Mouse (Mus musculus) limb, embryonic 15.5 days (tissue): ENCODE results near the gene Mrtfa. TPM values are rescaled to one million over a fixed set of nuclear protein-coding genes. Genes with fewer than 3 reads are reported as not detected.

Source experiments
- ATAC-seq: fragments of 200-750 bp; cut with Nextera tagmentation; 2 replicates; pipeline ENCODE4 v1.8.0; 2017; ENCODE audit warnings: low read depth, moderate TSS enrichment; ENCODE audit not compliant: insufficient number of reproducible peaks, low FRiP score, low TSS enrichment
- H3K27ac ChIP-seq: fragments of 300-500 bp; sonication (generic); 2 replicates; pipeline ENCODE4 v1.5.1; 2015; ENCODE audit warnings: moderate library complexity, mild to moderate bottlenecking, inconsistent platforms
- H3K27me3 ChIP-seq: fragments of 300-500 bp; sonication (generic); 2 replicates; pipeline ENCODE4 v1.6.1; 2015; ENCODE audit warnings: inconsistent platforms
- H3K36me3 ChIP-seq: fragments of 300-500 bp; sonication (generic); 2 replicates; pipeline ENCODE4 v1.6.1; 2015; ENCODE audit warnings: inconsistent platforms
- H3K4me1 ChIP-seq: fragments of 300-500 bp; sonication (generic); 2 replicates; pipeline ENCODE4 v1.6.1; 2015; ENCODE audit warnings: inconsistent platforms
- H3K4me2 ChIP-seq: fragments of 300-500 bp; sonication (generic); 2 replicates; pipeline ENCODE4 v1.6.1; 2015; ENCODE audit warnings: mild to moderate bottlenecking, inconsistent platforms
- H3K4me3 ChIP-seq: fragments of 300-500 bp; sonication (generic); 2 replicates; pipeline ENCODE4 v1.5.1; 2015; ENCODE audit warnings: mild to moderate bottlenecking, inconsistent platforms
- H3K9ac ChIP-seq: fragments of 300-500 bp; sonication (generic); 2 replicates; pipeline ENCODE4 v1.6.1; 2015; ENCODE audit warnings: inconsistent platforms
- H3K9me3 ChIP-seq: fragments of 300-500 bp; sonication (generic); 2 replicates; pipeline ENCODE4 v1.6.1; 2016; ENCODE audit warnings: inconsistent platforms
- WGBS: fragments of 180-500 bp; shearing (Covaris S2); methylation state at CpG from one replicate; pipeline ENCODE4 v1.1.7; 2015; 5-methylcytosine and 5-hydroxymethylcytosine counted together
- polyA plus RNA-seq: library from polyadenylated mRNA; unstranded; fragments of >200 nt; fragmentation: Nextera tagmentation; extraction: Ambion mirVana; gene quantifications from 2 replicates; pipeline ENCODE4 v1.2.1, GENCODE M21; 2015

Gene Mrtfa
- polyA plus RNA-seq, 1 experiment from 2014 or later: 29.4 TPM

DNA sequence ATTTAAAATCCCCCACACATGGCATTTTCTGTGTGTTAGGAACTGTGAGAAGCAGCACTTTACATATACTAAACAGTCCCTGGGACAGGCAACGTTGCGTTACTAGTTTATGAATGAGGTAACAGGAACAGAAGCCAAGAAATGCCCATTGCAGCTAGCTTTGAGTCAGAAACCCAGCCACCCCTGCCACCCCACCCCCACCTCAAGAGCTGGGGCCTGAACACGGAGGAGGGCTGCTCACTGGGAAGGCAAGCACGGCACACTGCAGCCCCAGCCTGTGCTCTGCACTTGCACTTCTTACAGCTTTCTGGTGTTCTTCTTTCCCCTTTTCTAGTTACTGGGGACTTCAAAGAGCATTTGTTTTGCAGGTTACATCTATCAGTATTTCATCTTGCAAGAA is 93.1 kb downstream of the Mrtfa start:
- H3K9ac ChIP-seq: no peak overlapping the region
- no peaks in the 10 kb centered on the region for H3K9me3 ChIP-seq
- H3K36me3 ChIP-seq: no peaks in the 10 kb centered on the region
- no peak for ATAC-seq
- H3K27me3 ChIP-seq: no peaks in the 10 kb centered on the region
- peaks cover 10% of the 10 kb centered on the region for H3K4me1 ChIP-seq
- H3K4me2 ChIP-seq: no peak overlapping the region
- H3K27ac ChIP-seq: no peak overlapping the region
- H3K4me3 ChIP-seq: no peak overlapping the region
- WGBS: 21% methylated on average over 4 of the region's 4 CpGs

DNA sequence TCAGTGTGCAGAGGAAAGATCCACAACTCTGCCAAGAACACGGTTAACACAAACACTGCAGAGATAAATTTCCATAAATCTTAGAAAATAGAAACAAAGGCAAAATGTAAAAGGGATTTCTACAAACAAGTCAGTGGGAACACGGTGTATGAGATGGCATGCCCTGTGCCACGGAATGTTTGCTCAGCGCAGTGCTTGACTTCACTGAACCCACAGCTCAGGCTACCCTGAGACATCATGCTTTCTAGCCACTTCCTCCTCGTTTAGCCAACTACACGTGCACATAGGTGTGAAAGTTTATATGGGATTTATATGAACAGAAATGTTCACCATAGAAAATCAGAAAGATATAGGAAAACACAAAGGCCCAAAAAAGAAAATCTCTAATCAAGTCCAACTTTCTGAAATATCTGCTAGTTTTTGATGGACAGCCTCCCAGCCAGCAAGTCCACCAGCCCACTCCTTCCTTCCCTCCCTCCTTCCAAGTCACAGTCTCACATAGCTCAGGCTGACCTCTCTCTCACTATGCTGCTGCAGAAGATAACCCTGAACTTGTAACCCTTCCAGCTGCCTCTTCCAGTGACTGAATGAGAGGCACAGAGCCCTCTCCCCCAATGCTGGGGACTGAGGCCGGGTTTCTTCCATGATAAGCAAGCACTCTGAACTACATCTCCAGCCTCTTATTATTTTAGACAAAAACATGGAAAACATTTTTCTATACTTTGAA is 94.1 kb downstream of the Mrtfa start:
- H3K36me3 ChIP-seq: no peaks in the 10 kb centered on the region
- H3K4me3 ChIP-seq: no peak overlapping the region
- H3K4me1 ChIP-seq: peaks cover 19% of the 10 kb centered on the region
- ATAC-seq: no peak
- no peaks in the 10 kb centered on the region for H3K27me3 ChIP-seq
- no peak overlapping the region for H3K9ac ChIP-seq
- WGBS: 70% methylated on average over 7 of the region's 7 CpGs
- no peak overlapping the region for H3K27ac ChIP-seq
- no peaks in the 10 kb centered on the region for H3K9me3 ChIP-seq
- no peak overlapping the region for H3K4me2 ChIP-seq

DNA sequence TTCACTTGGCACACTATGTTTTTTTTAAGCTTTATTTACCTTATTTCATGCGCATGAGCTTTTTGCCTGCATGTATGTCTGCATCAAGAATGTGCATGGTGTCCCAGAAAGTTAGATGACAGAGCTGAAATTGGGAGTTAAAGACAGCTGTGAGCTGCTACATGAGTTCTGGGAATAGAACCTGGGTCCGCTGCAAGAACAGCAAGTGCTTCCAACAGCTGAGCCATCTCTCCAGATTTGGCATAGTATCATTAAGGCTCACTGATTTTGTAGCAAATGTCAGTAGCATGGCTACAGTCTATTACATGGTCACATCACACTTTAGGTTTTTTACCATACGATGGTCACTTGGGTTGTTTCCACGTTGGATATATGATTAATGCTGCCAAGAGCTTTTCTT is 97.5 kb downstream of the Mrtfa start:
- 87% methylated on average over 4 of the region's 4 CpGs for WGBS
- Histone ChIP-seq H3K4me2 (no peak overlapping the region), H3K9me3 (no peaks in the 10 kb centered on the region), H3K4me1 (peaks cover 19% of the 10 kb centered on the region), H3K27ac (no peak overlapping the region), H3K4me3 (no peak overlapping the region), H3K36me3 (no peaks in the 10 kb centered on the region), H3K9ac (no peak overlapping the region), H3K27me3 (no peaks in the 10 kb centered on the region)
- ATAC-seq: no peak

DNA sequence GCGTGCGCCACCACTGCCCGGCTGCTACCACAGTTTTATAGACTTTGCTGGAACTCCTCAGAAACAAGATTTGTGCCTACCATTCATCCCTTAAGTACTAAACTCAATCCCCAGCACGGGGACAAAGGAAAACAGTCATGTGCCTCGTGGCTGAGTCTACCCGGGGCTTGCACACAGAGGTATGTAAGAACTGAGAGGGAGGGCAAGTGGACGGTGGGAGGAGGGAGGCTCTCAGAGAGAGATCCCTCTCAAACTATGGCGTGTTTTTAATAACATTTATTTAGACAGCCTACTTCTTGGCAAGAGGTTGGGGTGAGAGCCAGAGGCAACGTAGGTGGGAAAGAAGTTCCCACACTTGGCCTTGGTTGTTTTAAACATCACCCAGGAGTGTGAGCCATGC is 98.8 kb downstream of the Mrtfa start:
- ATAC-seq: no peak
- Histone ChIP-seq H3K4me2 (no peak overlapping the region), H3K9ac (no peak overlapping the region), H3K4me1 (peaks cover 24% of the 10 kb centered on the region), H3K4me3 (no peak overlapping the region), H3K36me3 (no peaks in the 10 kb centered on the region), H3K9me3 (no peaks in the 10 kb centered on the region), H3K27ac (no peak overlapping the region), H3K27me3 (no peaks in the 10 kb centered on the region)
- 59% methylated on average over 9 of the region's 9 CpGs for WGBS

DNA sequence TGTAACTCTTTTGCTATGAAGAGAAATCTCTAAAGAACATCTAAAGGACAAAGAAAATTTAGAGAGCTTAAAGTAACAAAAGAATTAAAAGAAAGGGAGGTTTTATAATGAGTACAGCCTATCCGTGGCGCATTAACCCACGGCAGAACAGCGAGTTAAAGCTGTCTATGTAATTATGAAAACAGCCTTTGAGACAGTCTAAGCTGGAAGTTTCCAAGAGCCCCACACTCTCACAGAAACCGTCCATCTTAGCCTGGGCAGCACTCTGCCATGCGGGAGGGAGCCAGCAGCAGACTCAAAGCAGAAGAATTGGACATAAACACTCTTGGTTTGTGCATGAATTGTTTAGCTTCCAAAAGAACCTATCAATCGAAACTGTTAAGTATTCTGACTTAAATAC is 103.0 kb downstream of the Mrtfa start:
- H3K4me1 ChIP-seq: peaks cover 37% of the 10 kb centered on the region
- no peak overlapping the region for H3K4me2 ChIP-seq
- no peaks in the 10 kb centered on the region for H3K36me3 ChIP-seq
- H3K27ac ChIP-seq: peak overlapping the region; percentile 67
- H3K27me3 ChIP-seq: no peaks in the 10 kb centered on the region
- 59% methylated on average over 7 of the region's 7 CpGs for WGBS
- H3K4me3 ChIP-seq: no peak overlapping the region
- no peak overlapping the region for H3K9ac ChIP-seq
- no peak for ATAC-seq
- H3K9me3 ChIP-seq: no peaks in the 10 kb centered on the region

DNA sequence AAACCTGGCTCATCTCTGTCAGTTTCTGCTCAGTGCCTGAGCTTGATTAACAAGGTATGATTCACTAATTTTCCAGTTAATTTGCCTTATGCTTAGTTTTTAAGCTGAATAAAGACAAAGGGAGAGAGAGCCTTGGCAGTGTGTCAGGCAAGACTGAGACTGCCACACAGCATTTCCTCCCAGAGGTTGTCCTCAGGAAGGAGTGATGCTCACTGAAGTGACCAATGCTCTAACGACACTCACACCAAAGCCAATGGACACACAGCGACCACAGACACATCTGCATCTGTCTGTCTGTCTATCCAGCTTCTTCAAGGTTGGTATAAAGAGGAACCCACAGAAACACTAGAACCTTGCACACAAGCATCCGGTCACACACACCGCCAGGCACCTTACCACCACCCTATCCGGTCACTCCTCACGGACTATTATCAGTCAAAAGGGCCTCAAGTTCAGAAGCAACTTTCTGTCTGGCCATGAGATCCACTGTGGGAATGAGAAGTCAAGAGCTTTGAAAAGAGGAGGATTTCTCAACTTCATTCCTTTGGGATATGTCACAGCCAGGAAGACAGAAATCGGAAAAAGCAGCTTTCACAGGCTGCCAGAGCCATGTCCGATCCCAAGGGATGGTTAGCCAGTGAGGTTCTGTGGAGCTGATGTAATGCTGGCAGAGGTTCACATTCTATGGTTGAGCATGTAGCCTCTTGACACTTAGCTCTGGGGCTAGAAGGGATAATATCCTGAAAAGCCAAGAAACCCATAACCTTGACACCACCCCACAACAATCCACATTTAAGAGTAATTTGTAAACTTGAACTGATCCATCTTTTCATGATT is 103.7 kb downstream of the Mrtfa start:
- Histone ChIP-seq H3K27ac (peak overlapping the region; percentile 47; the same call in 1 of the 2 replicates), H3K9ac (no peak overlapping the region)
- whole genome bisulfite sequencing: 78% methylated on average over 8 of the region's 8 CpGs

DNA sequence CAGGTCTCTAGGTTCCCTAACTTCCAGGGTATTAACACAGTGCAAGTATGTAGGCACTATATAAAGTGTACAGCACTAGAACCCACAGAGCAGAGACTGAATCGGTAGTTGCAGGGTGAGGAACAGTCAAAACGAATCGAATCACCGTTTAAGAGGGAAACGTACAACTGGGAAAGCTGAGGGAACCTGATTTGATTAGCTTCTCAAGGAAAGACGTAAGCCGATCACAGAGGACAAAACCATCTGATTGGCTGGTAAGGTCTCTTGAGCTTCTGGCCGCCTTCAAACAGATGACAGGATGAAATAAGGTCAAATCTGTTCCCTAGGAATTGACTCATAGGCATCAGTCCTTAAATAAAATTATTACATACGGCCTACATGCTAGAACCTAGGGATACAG is 106.7 kb downstream of the Mrtfa start:
- ATAC-seq: no peak
- 52% methylated on average over 9 of the region's 9 CpGs for WGBS
- peaks cover 31% of the 10 kb centered on the region for H3K4me1 ChIP-seq
- H3K9ac ChIP-seq: no peak overlapping the region
- H3K36me3 ChIP-seq: no peaks in the 10 kb centered on the region
- no peak overlapping the region for H3K4me3 ChIP-seq
- H3K27me3 ChIP-seq: no peaks in the 10 kb centered on the region
- H3K9me3 ChIP-seq: no peaks in the 10 kb centered on the region
- no peak overlapping the region for H3K4me2 ChIP-seq
- H3K27ac ChIP-seq: peak overlapping the region; percentile 70

More for the DNA sequence above, 103.7 kb downstream of the Mrtfa start:
- Histone ChIP-seq H3K4me3 (no peak overlapping the region), H3K4me2 (no peak overlapping the region), H3K36me3 (no peaks in the 10 kb centered on the region), H3K27me3 (no peaks in the 10 kb centered on the region), H3K9me3 (no peaks in the 10 kb centered on the region), H3K4me1 (peaks cover 32% of the 10 kb centered on the region)
- no peak for ATAC-seq

DNA sequence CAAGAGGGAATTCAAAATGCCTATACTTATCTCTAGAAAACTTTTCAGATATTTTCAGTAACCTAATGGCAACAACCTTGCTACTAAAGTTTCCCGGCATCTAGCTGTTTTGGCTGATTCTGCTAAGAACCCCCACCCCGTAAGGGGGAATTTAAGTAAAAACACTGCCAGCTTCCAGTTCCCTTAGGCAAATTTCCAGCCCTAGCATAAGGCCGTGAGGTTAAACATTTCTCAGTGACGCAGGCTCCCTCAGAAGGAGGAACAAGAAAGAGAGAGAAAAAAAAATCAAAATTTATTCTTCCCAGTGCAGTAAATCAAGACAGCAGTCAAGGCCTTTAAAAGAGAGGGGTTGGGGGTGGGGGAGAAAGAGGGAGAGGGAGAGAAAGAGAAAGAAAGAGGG is 107.3 kb downstream of the Mrtfa start:
- peaks cover 31% of the 10 kb centered on the region for H3K4me1 ChIP-seq
- no peak for ATAC-seq
- WGBS: 12% methylated on average over 4 of the region's 4 CpGs
- H3K36me3 ChIP-seq: no peaks in the 10 kb centered on the region
- H3K9me3 ChIP-seq: no peaks in the 10 kb centered on the region
- H3K4me2 ChIP-seq: no peak overlapping the region
- H3K27ac ChIP-seq: peak overlapping the region; percentile 70; the same call in 1 of the 2 replicates
- H3K4me3 ChIP-seq: no peak overlapping the region
- H3K9ac ChIP-seq: no peak overlapping the region
- H3K27me3 ChIP-seq: no peaks in the 10 kb centered on the region

DNA sequence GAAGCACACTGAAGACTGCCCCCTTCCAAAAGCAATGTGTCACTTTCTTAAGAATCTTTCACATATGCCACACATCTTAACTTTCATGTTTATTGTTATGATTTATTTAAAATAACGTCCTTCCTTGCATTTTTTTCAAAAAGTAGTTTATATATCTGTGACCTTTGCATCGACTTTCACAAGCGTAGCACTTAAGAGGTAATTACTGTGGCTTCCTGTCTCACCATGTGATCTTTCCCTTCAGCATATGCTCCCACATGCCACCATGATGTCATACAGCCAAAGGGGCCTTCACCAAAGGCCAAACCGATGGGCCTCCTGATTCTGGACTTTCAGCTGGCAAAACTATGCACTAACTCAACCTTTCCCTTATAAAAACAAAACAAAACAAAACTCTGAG is 109.3 kb downstream of the Mrtfa start:
- peaks cover 15% of the 10 kb centered on the region for H3K4me1 ChIP-seq
- H3K27ac ChIP-seq: no peak overlapping the region
- no peak for ATAC-seq
- no peak overlapping the region for H3K4me3 ChIP-seq
- H3K36me3 ChIP-seq: no peaks in the 10 kb centered on the region
- H3K4me2 ChIP-seq: no peak overlapping the region
- no peaks in the 10 kb centered on the region for H3K9me3 ChIP-seq
- H3K9ac ChIP-seq: no peak overlapping the region
- 32% methylated on average over 4 of the region's 4 CpGs for WGBS
- H3K27me3 ChIP-seq: no peaks in the 10 kb centered on the region

DNA sequence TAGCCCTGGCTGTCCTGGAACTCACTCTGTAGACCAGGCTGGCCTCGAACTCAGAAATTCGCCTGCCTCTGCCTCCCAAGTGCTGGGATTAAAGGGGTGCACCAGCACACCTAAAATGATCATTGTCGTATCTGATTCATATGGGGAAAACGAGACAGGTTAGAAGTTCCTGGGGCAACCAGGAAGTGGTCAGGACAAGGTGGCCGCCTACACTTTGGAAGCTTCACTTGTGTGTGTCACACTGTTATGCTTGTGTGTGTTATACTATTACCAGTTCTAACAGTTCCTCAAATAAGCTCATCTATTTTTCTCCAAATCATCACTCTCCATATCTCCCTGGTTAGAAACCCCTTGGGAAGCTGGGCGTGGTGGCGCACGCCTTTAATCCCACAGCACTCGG is 110.2 kb downstream of the Mrtfa start:
- 94% methylated on average over 9 of the region's 9 CpGs for WGBS
- Histone ChIP-seq H3K27me3 (no peaks in the 10 kb centered on the region), H3K36me3 (no peaks in the 10 kb centered on the region), H3K4me1 (peaks cover 14% of the 10 kb centered on the region), H3K27ac (no peak overlapping the region), H3K4me2 (no peak overlapping the region), H3K9ac (no peak overlapping the region), H3K4me3 (no peak overlapping the region), H3K9me3 (no peaks in the 10 kb centered on the region)
- no peak for ATAC-seq

DNA sequence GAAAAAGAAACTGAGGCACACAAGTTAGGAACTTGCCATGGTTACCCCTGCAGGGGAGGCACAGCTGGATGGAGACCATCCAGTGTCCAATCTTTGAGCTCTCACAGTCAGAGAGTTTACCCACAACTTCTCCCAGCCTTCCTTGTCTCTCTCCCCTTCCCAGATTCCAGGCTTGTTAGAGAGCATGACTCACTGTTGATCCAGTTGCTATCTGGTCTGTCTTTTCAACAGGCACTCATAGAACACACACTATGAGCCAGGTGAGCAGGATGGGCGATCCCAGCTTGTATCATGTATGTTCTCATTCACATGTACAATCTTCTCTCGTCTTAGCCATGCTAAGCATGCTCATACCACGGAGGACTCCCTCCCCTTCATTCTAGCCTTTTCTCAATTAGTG is 111.3 kb downstream of the Mrtfa start:
- H3K9me3 ChIP-seq: no peaks in the 10 kb centered on the region
- no peak for ATAC-seq
- H3K4me1 ChIP-seq: peaks cover 14% of the 10 kb centered on the region
- H3K9ac ChIP-seq: no peak overlapping the region
- no peaks in the 10 kb centered on the region for H3K27me3 ChIP-seq
- WGBS: 89% methylated on average over 3 of the region's 3 CpGs
- H3K4me2 ChIP-seq: no peak overlapping the region
- no peaks in the 10 kb centered on the region for H3K36me3 ChIP-seq
- H3K27ac ChIP-seq: no peak overlapping the region
- H3K4me3 ChIP-seq: no peak overlapping the region

DNA sequence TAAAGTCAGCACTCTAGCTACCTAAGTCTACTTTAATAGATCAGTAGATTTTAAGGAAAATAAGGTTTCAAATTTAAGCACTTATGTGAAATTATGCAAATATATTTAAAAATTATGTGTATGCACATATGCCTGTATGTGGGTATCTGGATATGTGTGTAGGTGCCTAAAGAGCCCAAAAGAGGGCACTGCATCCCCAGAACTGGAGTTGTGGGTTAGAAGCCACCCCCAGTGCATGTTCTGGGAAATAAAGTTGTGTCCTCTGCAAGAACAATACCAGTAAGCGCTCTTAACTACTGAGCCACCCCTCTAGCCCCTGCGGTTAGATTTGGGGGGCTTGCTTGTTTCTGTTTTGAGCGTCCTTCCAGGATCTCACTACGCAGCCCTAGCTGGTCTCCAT is 113.0 kb downstream of the Mrtfa start:
- WGBS: 97% methylated on average over 4 of the region's 4 CpGs
- Histone ChIP-seq H3K4me3 (no peak overlapping the region), H3K9me3 (no peaks in the 10 kb centered on the region), H3K27ac (no peak overlapping the region), H3K27me3 (no peaks in the 10 kb centered on the region), H3K4me2 (no peak overlapping the region), H3K9ac (no peak overlapping the region), H3K36me3 (no peaks in the 10 kb centered on the region), H3K4me1 (peaks cover 3% of the 10 kb centered on the region; the same call in 1 of the 2 replicates)
- no peak for ATAC-seq
